Mouse (Mus musculus): ENCODE measurements around the gene Rrbp1.

Gene Rrbp1

GRCm38 (mm10) chr2:143953944-143954343 is 57.1 kb downstream of the Rrbp1 start:
- DNase-seq: no peak

DNA sequence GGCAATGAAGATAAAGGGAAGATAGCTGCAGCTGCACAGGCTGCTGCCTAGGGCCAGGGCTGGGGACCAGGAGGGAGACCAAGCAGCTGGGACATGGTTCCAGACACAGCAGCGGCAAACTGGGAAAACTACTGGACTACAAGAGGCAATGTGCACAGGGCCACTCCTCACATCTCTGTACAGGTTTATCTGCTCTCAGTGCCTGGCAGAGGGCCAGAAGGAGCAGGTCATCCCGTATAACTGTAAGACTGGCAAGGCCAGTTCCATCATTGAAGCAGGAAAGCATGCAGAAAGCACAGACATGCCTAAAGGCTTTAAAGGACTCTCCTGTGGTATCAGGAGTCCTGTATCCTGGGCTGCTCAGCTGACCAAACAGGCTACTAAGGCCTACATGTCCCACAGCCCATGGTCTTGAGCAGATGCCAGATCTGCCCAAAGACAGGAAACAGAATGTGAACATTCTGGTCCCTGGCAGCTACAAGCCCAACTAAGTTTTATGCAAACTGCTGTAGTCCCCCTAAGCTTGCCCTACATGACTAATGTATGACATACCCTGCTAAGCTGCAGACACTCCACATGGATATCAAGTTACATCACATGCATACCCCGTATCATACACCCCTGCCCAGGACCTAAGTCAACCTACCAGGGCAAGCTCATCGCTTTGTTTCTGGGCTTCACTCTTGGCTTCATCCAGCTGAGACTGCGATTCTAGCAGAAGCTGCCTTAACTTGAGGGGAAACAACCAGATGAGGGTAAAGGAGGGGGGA is 59.3 kb downstream of the Rrbp1 start:
- DNase-seq: no peak

- no peak for DNase-seq
These were observed 60.0 kb downstream of the Rrbp1 start for GRCm38 (mm10) chr2:143951028-143951420.

GRCm38 (mm10) chr2:143950290-143951027 is 60.6 kb downstream of the Rrbp1 start:
- DNase-seq: no peak

DNA sequence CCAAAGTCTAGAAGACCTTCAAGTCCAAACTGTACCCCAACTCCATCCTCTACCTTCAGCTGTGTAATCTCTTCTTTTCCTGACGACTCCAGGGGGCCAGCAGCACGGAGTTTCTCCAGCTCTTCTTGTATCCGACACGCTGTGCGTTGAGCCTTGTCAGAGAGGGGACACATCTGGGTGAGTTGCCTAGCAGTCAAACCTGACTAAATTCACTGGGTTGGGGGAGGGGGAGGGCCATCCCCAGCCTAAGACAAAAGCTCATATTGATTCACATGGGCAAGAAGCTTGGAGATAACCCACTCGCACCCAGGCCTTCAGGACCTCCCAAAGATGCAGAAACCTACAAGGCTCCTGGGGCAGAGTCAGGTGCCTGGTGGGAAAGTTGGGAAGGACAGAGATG is 61.8 kb downstream of the Rrbp1 start:
- DNase-seq: no peak

DNA sequence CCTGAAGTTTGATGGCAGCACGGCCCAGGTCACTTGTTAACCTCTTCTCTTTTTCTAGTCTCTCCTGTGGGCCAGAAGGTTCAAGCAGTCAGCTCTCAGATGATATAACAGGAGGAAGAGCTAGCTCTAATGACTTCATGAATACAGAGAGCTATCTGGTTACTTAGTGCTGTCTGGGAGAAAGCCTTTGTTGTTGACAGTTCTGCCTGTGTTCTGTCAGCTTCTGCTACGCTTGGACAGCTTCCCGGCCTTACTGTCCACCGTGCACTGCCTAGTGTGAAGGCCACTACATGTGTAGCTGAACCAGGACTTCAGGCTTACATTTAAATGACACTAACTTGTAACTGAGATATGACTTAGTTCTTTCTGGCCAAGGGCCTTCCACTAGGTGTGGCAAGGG is 62.6 kb downstream of the Rrbp1 start:
- DNase-seq: no peak

DNA sequence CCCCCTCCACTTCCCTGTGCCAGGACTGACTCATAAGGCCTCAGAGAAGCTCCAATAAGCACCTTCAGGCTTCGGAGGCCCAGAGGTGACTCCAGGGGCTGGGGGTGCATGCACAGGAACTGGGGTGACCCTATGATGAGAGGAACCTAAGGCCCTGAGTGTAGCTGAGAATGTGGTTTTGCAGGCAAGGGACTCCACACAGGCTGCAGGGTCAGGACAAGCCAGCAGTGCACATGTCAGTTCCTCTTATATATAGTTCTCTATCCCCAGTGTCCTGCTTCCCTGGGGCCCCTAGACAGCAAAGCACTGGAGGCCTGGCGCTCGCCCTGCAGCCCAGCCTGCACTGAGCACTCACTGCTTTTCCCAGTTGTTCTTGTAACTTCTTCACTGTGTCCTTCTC is 63.1 kb downstream of the Rrbp1 start:
- no peak for DNase-seq

DNA sequence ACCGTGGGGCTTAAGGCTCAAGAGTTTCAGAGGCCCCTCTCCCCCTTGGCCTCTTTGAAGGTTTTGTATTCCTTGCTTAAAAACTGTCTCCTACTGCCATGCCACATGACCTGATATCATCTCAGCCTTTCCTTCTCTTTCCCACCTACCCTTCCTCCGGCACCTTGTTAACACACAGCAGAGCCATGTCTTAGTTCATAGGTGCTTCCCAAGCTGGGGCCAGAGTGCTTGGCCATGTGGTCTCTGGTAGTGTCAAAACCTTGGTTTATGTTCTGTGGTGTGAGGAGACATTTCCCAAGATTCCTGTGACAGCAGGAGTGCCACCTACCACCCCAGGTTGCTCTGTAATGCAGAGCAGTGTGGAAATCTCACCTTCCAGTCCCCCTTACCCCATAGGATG is 64.7 kb downstream of the Rrbp1 start:
- DNase-seq: no peak

- peak; percentile 33 for DNase-seq
These were observed 65.5 kb downstream of the Rrbp1 start for GRCm38 (mm10) chr2:143945466-143946075.

GRCm38 (mm10) chr2:143944796-143945195 is 66.3 kb downstream of the Rrbp1 start:
- no peak for DNase-seq

GRCm38 (mm10) chr2:143940406-143940805 is 70.7 kb downstream of the Rrbp1 start:
- DNase-seq: no peak

DNA sequence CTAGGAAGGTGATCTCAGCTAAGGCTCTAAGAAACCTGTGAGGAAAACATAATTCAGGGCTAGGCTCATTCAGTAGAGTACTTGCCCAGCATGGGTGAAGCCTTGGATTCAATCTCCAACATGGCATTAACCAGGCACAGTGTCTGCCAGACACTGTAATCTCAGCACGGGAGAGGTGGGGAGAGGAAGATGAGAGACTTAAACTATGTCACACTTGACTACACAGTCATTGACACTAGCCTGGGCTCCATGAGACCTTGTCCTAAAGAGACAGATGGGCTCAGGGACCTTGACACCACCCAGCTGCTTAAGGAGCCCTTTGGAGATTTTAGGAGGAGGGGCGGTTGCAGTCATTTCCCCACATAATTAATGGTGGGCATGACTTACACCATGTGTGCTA is 73.2 kb downstream of the Rrbp1 start:
- no peak for DNase-seq

GRCm38 (mm10) chr2:143934439-143934838 is 76.6 kb downstream of the Rrbp1 start:
- no peak for DNase-seq

DNA sequence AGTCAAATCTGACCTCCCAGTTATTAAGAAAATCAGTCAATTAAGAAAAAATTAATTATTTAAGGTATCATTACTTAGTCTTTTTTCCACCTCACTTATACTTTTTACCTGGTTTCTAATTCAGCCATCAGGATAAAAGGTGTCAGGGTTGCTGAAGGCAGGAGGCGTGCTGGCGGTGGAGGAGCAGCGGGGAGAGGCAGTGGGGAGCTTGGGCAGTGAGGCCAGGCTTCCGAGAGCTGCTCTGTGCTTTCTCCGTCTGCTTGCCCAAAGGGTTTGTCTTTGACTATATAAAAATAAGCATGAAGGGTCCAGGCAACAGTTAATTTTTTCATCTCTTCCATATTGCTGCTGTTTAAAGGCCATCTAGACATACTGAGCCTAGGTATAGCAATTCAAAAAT is 77.5 kb downstream of the Rrbp1 start:
- no peak for DNase-seq

GRCm38 (mm10) chr2:143932340-143932873 is 78.7 kb downstream of the Rrbp1 start:
- DNase-seq: no peak

GRCm38 (mm10) chr2:143929607-143930311 is 81.3 kb downstream of the Rrbp1 start:
- DNase-seq: no peak

DNA sequence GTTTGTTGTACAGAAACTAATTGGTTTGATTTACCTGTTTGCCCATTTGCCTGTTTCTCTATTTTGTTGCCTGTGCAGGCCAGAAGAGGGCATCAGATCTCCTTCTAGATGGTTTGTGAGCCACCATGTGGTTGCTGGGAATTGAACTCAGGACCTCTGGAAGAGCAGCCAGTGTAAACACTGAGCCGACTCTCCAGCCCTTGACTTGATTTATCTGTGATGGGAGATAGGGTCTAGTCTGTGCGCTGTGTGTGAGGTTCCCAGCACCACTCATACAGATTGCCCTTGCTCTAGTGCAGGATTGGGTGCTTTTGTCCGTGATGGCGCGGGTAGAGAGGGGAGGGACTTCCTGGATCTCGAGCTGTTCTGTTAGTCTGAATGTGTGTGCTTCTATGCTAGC is 85.2 kb downstream of the Rrbp1 start:
- DNase-seq: no peak

GRCm38 (mm10) chr2:143924085-143924484 is 87.0 kb downstream of the Rrbp1 start:
- DNase-seq: no peak

DNA sequence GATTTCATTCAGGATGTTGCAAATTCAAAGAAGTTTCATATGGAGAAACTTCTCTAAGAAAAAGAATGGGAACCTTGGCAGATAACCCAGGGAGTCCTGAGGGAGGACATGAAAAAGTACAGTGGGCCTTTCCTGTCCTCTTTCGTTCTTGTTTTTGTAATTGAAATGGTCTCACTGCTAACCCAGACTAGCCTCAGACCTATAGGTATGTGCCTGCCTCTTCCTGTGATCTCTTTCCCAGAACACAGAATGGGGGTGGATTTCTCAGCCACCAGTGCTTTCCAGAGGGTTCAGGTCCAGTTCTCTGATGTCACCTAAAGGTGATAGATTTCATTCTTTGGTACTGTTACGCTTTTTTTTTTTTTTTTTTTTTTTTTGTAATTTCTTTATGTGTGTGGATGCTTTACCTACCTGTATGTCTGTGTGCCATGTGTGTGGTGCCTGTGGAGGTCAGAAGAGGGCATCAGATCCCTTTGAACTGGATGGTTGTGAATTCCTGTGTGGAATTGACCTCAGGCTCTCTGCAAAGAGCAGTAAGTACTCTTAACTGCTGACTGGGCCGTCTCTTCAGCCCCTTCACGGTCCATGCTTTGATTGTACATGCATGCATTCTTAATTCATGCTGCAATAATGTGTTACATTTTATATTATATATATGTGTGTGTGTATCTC is 92.1 kb downstream of the Rrbp1 start:
- no peak for DNase-seq

GRCm38 (mm10) chr2:143917622-143918021 is 93.4 kb downstream of the Rrbp1 start:
- no peak for DNase-seq

DNA sequence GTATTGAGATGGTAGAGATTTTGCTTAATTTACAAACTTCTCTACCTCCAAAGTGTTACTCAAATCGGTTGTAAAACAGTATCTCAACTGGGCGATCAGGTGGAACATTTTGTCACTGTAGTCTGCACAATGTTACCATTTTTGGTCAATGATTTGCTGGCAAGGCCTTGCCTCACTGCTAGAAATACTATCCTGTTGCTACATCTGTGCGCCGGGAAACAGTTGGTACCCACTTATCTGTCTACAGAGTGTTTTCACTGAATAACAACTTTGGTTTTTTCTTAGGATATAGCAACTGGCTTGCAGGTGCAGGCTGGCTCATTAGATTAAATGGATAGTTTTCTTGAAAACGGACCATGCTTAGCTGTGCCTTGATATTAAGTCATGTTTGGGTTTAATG is 94.8 kb downstream of the Rrbp1 start:
- DNase-seq: no peak

- DNase-seq: no peak
These were observed 95.4 kb downstream of the Rrbp1 start for GRCm38 (mm10) chr2:143915600-143916135.

Data from thymus, postnatal 14 days (tissue).